Mouse (Mus musculus) brown adipose tissue, adult 24 weeks (tissue): ENCODE measurements around the gene Ctnnd1. TPM values are rescaled to one million over a fixed set of nuclear protein-coding genes. Genes with fewer than 3 reads are reported as not detected.
"Not testable (repeated sequence)": the region's sequence is repeated elsewhere in the genome, so short reads cannot be mapped to it uniquely, and the experiment has no call there.

Experiments
- H3K27ac ChIP-seq: fragments of 200-500 bp; replicated peaks from 2 replicates; pipeline ENCODE4 v1.5.1; 2012; ENCODE audit warnings: low read depth, mild to moderate bottlenecking, low read length
- H3K4me1 ChIP-seq: fragments of 200-500 bp; 2 replicates; pipeline ENCODE4 v1.6.1; 2012; ENCODE audit warnings: low read length, mixed read lengths; ENCODE audit not compliant: control insufficient read depth, insufficient read depth, insufficient read length
- H3K4me3 ChIP-seq: fragments of 200-500 bp; 2 replicates; pipeline ENCODE4 v1.5.1; 2012; ENCODE audit warnings: low read depth, mild to moderate bottlenecking, low read length, moderate library complexity; ENCODE audit not compliant: insufficient read depth
- polyA plus RNA-seq: library from polyadenylated mRNA; stranded (reverse); fragments of >200 nt; gene quantifications from 2 replicates; pipeline ENCODE4 v1.2.4, GENCODE M21; 2012; ENCODE audit not compliant: missing spikeins, insufficient read depth, insufficient read length

Gene Ctnnd1
- 32.5 and 35.3 TPM in 2 replicates for polyA plus RNA-seq

DNA sequence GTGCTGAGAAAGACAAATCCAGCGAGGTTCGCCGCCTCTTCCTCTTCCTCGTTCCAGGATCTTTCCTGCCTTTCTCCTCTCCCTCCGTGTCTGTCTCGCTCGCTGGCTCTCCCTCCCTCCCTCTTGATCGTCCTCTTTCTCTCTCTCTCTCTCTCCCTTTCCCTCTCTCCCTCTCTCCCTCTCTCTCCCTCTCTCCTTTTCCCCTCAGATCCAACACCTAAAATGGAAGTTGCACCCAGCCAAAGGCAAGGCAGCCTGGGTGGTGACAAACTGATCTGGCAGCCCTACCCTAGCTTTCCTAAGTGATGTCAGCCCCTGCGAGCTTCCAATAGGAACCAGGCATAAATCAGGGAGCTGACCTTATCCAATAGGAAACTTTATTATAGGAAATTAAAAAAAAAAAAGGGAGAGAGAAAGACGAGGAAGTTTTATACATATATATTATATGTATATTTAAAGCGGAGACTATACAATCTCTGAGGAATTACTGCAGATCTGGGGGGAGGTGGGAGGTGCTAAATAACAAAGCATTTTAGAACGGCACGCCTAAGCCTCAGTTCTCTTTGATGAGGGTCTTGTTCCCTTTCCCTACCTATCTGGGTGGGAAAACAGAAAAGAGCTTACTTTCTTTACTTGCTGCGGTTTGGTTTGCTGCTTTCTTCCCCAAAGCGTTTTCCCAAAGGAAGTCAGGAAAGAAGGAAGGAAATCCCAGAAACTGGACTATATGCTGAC is at the start of gene Ctnnd1:
TSS of gene Ctnnd1 (minus strand) at position 302 of the 732 bp plus-strand sequence.
- Histone ChIP-seq H3K4me1 (peaks cover 6% of the 10 kb centered on the region), H3K27ac (peak within 1 kb of the TSS; percentile 99)

DNA sequence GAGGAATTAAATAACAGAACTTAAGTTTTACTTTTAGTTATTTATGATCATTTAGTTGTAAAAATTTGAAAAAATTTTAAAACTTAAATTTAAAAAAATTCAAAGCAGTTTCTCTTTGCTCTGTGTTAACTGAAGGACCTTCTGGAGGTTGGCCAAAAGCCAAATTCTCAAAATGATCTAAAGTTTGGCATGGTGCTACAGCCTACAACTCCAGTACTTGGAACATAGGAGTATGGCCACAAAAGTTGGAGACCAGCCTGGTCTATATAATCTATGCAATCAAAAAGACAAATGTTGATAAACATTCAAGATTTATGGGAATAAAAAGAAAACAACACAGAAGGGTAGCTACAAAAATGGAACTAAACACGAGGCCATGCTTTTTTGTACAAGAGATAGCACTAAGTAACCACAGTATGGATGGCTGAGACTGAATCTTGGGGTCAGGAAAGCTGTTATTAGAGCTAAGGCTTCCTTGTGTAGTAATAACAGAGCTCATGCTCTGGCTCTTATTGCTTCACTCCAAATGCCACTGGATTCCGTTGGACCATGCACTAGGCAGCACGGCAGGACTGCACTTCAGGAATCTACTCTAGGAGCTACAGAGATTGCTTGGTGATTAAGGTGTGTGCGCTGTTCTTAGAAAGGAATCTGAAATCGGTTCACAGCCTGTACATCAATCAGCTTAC is 44.6 kb upstream of the Ctnnd1 start:
- Histone ChIP-seq H3K4me3 (no peak overlapping the region), H3K27ac (no peak overlapping the region), H3K4me1 (no peaks in the 10 kb centered on the region)

More for the DNA sequence above, at the start of gene Ctnnd1:
- H3K4me3 ChIP-seq, result peak within 1 kb of the TSS; percentile 91

DNA sequence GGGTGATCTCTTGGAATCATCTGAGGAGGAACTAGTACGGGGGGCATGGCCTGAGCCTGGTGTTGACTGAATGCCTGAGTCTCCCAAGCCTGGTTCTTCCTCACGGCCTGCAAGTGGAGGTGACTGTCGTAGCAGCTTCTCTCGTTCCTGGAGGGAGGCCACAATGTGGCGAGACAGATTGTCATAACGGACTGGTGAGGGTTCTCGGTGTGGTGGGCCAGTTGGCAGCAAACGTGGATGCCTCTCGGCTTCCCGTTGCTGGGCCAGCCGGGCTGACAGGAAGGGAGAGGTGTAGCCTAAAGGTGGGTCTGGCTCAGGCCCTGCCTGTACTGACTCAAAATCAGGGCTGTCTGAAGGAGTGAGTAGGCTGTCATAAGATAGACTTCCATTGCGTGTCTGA is 39.5 kb upstream of the Ctnnd1 start:
- Histone ChIP-seq H3K4me3 (no peak overlapping the region), H3K4me1 (no peaks in the 10 kb centered on the region), H3K27ac (no peak overlapping the region)

DNA sequence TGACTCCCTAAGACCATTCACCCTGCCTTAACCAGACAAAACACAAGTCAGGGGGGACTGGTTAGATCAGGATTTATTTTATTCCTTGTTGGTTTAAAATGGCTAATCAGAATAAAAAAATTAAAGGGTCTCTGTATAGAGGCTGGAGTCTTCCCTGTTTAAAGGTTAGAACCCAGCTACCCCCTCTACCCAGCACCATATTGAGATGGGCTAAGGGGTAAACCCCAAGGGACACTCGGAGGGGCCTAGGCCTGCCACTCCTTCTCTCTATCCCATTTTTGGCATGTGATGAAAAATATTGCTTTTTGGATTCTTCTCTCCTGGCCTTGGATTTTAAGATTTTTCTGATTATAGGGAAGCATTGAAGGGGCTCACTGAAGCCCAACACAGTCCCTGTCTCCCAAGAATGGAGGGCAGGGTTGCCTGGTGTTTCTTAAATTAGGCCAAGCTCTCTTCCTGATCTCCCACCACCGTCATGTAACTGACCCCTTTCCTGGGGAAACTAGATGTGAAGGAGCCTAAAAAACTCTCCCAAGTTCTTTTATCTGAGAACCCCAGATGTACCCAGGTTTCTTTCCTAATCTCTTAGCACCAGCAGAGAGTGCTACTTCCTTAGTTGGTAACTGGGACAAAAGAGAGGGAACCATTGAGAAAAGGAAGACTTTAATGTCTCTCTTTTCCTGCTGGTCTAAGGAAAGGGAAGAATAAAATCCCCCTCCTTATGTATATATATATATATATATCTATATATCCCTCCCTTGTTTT is 37.7 kb upstream of the Ctnnd1 start:
- H3K4me3 ChIP-seq, result no peak overlapping the region
- H3K27ac ChIP-seq, result no peak overlapping the region
- H3K4me1 ChIP-seq, result no peaks in the 10 kb centered on the region

DNA sequence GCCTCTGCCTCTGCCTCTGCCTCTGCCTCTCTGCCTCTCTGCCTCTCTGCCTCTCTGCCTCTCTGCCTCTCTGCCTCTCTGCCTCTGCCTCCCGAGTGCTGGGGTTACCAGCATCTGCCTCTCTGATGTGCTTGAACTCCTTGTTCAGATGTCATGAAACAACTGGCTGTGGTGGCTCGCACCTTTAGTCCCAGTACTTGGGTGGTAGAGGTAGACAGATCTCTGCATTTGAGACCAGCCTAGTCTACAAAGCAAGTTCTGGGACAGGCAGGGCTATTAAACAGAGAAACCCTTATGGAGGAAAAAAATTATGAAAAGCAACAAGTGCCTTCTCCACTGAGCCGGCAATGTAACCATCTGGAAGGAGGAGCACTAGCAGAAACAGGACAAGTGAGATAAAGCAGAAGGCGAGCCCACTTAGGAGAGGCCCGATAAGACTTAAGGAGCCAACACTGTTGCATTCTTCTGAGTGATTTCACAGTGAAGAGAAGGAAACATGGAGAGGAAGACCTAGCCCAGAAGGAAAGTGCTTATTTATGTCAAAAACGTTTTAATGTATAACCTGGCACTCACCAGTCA is 32.1 kb upstream of the Ctnnd1 start:
- H3K4me1 ChIP-seq, result no peaks in the 10 kb centered on the region
- no peak overlapping the region for H3K27ac ChIP-seq
- H3K4me3 ChIP-seq, result no peak overlapping the region

DNA sequence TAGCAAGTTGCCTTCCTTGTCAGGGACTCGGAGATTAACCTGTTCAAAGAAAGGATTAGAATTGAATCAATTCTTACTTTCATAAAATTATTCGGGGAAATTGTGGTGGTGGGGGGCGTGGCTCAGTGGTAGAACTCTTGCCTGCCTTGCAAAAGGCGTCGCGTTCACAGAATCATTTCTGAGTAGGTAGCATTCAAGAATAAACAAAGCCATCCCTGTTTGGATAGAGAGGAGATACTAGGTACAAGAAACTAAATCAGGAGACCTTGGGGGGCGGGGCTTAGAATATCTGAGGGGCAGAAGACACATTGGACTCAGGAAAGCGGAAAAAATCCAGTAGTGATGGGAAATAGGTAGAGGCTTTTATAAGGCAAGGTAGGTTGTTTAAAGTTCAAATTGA is 28.5 kb upstream of the Ctnnd1 start, which contains the start of gene Tmx2:
TSS of gene Tmx2 (minus strand) at position 125 of the 400 bp plus-strand sequence.
- Histone ChIP-seq H3K4me3 (peak within 1 kb of the TSS; percentile 77), H3K27ac (no peak within 1 kb of the TSS), H3K4me1 (no peaks in the 10 kb centered on the region)

DNA sequence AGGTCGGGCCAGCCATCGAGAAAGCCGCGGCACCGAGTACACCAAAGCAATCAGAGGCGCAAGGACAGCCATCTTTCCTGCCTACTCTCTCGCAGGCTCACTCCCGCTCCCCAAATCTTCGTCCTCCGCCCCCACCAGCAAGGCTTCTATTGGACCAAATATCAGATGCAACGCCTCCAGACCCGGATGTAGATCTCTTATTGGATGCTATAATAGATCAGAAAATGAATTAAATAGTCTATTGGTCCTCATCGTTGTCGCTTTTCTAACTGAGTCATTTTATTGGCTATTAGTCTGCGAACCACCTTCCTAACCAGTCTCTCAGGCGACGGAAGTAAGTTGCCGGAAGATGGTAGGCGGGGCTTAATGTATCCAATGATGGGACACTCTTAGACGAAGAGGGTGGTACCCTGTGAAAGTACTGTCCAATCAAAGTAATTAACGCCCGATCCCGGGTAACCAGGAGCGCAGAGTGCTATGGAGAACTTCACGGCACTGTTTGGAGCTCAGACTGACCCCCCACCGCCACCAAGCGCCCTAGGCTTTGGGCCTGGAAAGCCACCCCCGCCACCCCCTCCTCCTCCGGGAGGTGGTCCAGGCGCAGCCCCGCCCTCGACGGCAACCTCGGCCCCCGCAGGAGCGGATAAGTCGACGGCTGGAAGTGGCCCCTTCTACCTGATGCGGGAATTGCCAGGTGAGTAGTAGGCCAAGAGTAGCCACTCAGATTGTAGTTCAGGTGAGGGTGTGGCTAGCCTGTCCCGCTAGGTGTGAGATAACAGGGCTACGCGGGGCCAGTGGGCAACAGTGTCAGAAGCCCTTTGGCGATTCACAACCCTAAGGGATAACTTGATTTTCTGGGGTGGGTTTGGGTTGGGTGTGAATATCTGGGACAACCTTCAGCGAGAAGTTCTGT is 27.7 kb upstream of the Ctnnd1 start, which contains the start of the genes Gm28635 and Med19:
TSS of gene Gm28635 (minus strand) at position 74 of the 913 bp plus-strand sequence.
TSS of gene Med19 (plus strand) at position 435 of the 913 bp plus-strand sequence.
- no peaks in the 10 kb centered on the region for H3K4me1 ChIP-seq
- H3K27ac ChIP-seq, result 0 out of 2 replicates have a peak within 1 kb of the TSS, but pooled peaks have one; percentile 33
- peak within 1 kb of the TSS; percentile 77 for H3K4me3 ChIP-seq

DNA sequence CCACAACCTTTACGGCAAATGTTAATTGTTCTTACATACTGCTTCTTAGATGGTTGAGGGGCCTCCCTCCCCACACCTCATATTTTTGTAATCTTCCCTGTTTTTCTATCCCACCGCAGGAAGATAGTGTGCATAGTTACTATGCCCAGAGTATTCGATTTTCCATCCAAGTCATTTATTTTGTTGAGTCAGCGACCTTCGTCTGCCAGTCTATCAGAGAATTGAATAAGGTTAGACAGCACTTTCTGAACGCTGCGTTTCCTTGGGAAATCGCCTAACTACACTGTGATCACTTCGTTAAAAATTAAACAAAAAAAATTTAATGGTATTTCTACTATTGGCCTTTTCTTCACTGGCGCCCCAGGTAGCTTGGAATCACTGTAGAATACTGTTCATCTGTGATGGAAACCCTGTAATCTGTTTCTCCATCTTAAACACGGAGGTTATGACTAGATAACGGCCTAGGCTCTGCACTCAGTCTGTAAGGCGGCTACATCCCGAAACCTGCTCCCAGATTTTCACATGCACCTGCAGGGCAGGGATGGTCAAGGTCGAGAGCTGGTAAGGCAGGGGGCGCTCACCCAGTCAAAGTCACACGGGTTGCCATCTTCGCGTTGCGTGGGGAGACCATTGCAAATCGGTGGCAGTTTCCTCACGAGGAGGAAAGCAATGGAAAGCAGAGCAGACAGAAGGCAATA is 26.9 kb upstream of the Ctnnd1 start:
- Histone ChIP-seq H3K4me3 (peak overlapping the region; percentile 72), H3K4me1 (no peaks in the 10 kb centered on the region), H3K27ac (0 out of 2 replicates have a peak overlapping the region, but pooled peaks have one; percentile 33)

DNA sequence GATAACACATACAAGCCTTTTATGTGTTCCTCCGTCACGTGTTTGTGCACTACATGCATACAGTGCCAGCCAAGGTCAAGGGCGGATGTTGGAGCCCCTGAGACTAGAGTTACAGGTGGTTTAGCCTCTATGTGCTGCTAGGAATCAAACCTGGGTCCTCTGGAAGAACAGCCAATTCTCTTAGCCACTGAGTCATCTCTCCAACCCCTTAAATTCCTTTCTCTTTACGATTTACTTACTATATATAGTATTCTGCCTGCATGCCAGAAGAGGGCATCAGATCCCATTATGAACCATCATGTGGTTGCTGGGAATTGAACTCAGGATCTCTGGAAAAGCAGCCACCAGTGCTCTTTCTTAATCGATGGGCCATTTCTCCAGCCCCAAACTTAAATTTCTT is 21.0 kb upstream of the Ctnnd1 start:
- H3K27ac ChIP-seq, H3K4me1 ChIP-seq, H3K4me3 ChIP-seq: not testable (repeated sequence)

DNA sequence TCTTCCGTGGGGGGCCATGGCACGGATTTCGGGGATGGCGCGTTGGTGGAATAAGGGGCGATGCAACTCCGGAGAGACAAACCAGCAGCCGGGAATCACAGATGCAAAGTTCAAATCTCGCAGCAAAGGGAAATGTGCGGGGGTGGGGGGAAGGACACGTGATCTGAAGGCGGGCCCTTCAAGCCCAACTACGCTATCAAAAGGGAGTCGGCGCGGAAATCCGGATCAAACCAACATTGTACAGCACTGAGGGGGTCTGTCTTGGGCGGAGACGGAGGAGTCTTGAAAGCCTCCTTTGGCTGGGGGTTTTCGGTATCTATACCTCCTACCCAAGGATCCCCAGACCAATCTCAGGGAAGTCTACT is 20.0 kb upstream of the Ctnnd1 start, which contains the start of gene Selenoh:
TSS of gene Selenoh (minus strand) at position 202 of the 365 bp plus-strand sequence.
- H3K4me3 ChIP-seq, result peak within 1 kb of the TSS; percentile 93
- H3K27ac ChIP-seq, result peak within 1 kb of the TSS; percentile 89
- peaks cover 3% of the 10 kb centered on the region; the same call in 1 of the 2 replicates for H3K4me1 ChIP-seq

DNA sequence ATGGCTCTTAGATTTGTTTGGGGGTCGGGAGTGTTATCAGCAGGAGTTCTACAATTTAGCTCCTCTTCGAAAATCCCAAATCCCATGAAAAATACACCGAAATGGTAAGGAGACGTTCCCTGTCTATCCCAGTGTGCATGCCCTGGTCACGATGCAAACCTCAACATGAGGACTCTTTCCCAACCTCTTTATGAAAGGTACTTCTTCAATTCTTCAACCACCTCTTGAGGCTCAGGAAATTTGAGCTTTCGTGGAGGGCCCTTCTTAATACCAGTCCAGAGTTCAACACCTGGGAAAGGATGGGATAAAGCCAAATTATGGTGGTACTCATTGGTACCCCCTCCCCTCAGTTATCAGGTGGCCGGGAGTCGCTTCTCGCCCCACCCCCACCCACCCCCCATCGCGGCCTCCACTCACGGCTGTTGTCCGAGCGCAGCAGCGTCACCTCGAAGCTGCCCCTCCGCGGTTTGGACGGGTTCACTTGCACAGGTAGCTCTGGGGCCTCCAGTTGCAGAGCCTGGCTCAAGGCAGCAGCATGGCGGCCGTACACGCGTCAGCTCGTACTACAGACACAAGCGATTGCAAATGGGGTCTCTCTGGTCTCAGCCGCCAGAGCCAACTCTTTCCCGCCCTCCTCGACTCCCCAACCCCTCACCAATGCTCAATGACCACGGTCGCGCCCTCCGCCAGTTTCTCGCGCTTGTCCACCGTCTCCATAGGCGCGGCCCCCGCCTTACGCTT is 19.4 kb upstream of the Ctnnd1 start:
- no peak overlapping the region for H3K27ac ChIP-seq
- peaks cover 3% of the 10 kb centered on the region; the same call in 1 of the 2 replicates for H3K4me1 ChIP-seq

DNA sequence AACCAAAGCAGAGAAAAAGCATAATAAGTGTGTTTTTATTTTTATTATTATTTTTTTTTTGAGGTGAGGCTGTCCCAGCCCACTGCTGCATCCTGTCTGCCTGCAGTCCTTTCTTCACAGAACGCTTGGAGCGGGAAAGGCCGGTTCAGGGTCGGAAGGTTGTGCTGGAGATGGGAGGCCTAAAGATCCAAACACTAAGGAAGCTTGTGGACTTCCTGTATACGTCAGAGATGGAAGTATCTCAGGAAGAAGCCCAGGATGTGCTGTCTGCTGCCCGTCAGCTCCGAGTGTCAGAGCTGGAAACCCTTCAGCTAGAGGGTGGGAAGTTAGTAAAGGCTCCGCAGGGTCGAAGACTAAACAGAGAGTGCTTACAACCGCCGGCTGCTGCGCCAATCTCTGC is 15.5 kb upstream of the Ctnnd1 start:
- Histone ChIP-seq H3K4me3 (no peak overlapping the region), H3K4me1 (peaks cover 3% of the 10 kb centered on the region; the same call in 1 of the 2 replicates), H3K27ac (peak overlapping the region; percentile 55)

More for the DNA sequence above, 19.4 kb upstream of the Ctnnd1 start:
- peak overlapping the region; percentile 93 for H3K4me3 ChIP-seq

DNA sequence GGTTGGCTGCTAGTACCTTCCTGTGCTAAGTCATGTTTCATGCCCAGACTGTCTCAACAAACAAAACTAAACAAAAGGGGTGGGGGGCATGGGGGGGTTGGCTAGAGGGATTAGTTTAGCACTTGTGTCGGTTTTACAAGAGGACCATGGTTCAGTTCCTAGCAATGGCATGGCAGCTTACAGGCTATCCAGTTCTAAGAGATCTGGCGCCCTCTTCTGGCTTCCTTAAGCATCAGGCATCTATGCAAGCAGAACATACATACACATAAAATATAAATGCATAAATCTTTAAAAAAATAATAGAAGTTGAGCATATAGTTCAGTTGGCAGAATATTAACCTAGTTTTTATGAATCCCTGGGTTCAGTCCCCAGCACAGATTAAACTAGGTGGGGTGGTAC is 12.3 kb upstream of the Ctnnd1 start:
- Histone ChIP-seq H3K27ac (no peak overlapping the region), H3K4me3 (no peak overlapping the region), H3K4me1 (no peaks in the 10 kb centered on the region)
